Mouse (Mus musculus) left cerebral cortex, postnatal 4 days (tissue): Measurements from ENCODE around the gene Gfer. TPM values are rescaled to one million over a fixed set of nuclear protein-coding genes. Genes with fewer than 3 reads are reported as not detected.
"Not testable (repeated sequence)": the region's sequence is repeated elsewhere in the genome, so short reads cannot be mapped to it uniquely, and the experiment has no call there.

ENCODE experiments used
- DNase-seq: peaks from one replicate; pipeline ENCODE4 v3.0.0-alpha.2; 2022
- intact Hi-C: fragments of 180-260 bp; cut with DNase I; formaldehyde crosslinking; loops from one replicate; pipeline ENCODE4 v1.15.1; 2025
- total RNA-seq, 2 experiments: library from RNA; stranded (reverse); gene quantifications; 2 replicates each; pipeline ENCODE4 v1.2.3; 2021

The Gfer gene
- total RNA-seq, 2 experiments from 2014 or later = 21.0 to 22.7 TPM

DNA sequence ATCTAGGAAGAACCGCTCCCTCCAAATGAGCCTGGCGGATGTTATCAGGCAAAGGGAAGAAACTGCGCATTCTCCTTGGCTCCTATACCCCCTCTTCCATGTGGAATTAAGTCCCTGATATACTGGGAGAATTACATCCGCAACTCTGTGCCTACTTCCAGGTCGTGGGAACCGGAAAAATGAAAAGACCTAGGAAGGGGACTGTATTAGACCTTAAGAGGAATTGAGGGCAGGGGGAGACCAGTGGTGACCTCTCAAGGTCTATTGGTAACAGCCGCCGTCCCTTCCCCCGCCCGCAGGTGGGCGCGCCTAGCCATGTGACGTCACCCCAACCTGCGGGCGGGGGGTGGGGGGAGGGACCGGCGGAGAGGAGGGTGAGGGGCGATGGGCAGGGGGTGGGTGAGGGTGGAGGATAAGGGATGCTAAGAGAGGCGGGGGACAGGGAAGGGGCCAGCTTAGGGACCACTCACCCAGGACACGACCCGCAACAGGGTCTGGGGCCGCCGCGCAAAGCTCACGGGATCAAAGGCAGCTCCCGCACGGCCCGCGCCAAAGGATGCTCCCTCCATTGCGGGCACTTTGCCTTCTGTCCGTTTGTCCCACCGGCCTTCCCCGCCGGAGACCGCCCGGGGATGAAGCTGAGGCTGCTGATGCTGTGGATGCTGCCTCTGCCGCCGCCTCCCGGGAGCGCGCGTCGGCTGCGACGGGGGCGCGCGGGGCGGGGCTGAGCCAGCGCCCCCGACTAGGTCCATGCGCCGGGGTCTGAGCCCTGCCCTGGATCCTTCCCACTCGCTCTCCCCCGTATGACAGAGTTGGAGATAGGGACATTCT is 6.5 kb downstream of the Gfer start, which contains the start of gene Syngr3:
Gene Syngr3, minus strand, starts transcription at position 705 of the 831 bp plus-strand sequence.
- DNase-seq = peak; percentile 65
- intact Hi-C loops = no loop called here

DNA sequence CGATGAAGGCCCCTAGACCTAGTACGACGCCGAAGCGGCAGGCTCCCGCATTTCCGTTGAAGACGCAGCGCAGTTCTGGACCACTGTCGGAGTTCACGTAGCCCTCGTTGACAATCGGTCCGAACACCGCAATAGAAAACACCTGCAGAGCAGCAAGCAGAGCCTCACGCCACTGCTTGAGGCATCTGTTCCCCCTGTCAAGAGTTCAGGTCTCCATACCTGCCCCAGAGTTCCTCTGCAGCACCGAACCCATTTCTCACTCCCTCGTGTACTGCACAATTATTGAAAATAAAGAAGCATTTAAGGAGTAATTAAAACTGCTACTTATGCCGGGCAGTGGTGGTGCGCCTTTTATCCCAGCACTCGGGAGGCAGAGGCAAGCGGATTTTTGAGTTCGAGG is 8.4 kb downstream of the Gfer start:
- intact Hi-C loops = no loop called here
- DNase-seq = no peak

DNA sequence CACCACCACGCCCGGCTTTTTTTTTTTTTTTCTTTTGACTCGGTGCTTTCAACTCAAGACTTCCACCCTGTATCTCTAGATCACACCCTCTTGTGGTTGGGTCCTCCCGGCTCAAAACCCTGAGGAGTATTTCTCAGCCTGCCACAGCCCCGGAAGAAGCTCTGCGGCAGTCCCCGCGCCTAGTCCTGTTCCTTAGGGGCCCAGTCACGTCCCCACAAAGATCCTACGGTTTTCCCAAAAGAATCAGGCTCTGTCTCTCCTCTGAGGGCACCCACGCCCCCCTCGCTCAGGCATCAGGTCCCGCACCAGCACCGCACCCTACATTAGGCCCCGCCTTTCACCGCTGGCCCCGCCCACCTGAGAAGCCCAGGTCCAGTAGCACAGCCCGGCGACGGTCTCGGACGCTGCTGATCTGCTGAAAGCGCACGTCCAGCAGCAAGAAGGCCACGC is 8.8 kb downstream of the Gfer start:
- DNase-seq = no peak
- intact Hi-C loops = no loop called here

DNA sequence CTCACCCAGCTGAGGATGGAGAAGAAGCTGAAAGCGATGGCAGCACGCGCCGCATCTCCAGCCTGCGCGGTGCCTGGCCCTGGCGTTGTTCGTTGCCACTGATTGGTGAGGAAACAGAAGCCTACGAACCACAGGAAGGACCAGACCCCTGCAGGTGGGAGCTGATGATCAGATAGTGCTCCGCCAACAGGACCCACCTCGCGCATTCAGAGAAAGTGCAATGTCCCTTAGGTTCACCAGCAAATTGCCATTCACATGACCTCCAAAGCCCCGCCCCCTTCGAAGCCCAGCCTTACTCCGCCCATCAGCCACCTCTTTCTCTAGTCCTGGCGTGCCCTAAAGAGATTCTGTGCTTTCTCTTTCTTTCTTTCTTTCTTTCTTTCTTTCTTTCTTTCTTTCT is 9.4 kb downstream of the Gfer start:
- intact Hi-C loops = no loop called here

DNA sequence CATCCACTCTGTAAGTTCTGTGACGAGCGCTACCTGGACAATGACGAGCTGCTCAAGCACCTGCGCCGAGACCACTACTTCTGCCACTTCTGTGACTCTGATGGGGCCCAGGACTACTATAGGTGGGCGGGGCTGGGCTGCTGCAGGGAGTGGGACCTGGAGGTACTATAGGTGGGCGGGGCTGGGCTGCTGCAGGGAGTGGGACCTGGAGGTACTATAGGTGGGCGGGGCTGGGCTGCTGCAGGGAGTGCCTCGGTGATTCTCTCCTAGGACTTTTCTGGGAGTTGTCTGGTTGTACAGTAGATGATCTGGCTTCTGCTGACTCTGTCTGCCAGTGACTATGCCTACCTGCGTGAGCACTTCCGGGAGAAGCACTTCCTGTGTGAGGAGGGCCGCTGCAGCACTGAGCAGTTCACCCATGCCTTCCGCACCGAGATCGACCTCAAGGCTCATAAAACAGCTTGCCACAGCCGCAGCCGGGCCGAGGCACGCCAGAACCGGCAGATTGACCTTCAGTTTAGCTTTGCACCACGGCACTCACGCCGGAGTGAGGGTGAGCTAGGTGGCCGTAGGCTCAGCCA is 18.4 kb downstream of the Gfer start:
- intact Hi-C loops = no loop called here
- DNase-seq = no peak

More for the DNA sequence above, 9.4 kb downstream of the Gfer start:
- no peak for DNase-seq

DNA sequence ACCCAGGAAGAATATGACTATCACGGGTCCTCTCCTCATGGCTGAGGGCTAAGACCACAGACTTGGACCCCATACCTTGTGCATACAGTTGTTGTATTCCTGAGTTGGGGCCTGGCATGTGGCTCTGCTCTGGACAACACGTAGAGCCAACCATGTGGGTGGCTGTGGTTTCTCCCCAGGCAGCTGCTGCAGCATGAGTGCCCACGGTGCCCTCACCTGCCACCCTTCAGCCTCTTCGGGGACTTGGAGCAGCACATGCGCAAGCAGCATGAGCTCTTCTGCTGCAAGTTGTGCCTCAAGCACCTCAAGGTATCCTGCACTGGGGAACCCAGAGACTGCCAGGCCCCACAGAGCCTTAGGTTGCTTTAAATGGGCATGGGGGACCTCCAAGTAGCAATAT is 19.1 kb downstream of the Gfer start:
- DNase-seq = no peak
- intact Hi-C loops = no loop called here

DNA sequence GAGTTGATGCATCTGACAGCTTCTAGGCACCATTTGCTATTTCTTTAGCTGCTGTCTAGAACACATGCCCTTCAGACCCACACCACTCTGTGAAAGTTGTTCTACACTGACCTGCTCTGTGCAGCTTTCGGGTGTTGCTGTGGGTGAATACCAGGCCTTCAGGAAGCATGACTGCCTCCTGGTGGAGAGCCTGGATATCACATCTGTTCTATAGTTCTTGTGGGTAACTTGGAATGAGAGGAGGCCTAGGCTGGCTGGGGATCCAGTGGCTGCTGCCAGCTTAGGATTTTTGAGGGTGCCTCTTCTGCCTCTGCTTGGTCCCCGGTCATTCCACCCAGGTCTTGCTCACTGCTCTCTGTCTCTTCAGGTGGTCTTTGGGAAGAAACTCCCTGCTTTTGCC is 19.8 kb downstream of the Gfer start:
- peak; percentile 77 for DNase-seq
- intact Hi-C loops = no loop called here

DNA sequence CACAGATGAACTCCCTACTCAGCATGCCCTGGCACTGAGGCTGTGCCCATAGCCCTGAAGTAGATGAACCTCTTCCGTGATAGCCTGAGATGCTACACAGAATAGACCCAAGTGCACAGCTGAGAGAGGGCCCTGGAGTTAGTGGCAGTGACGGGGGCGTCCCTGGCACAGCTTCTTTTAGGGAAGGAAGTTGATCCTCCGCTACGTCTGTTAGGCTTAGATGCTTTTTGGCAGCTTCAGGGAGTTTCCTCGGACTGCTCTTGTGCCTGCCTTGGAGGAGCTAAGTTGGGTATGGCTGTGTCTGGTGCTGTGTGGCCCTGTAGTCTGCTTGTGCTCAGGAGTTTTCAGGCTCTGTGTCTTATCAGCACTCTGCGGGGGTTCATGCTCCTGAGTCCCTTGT is 21.7 kb downstream of the Gfer start:
- no peak for DNase-seq

DNA sequence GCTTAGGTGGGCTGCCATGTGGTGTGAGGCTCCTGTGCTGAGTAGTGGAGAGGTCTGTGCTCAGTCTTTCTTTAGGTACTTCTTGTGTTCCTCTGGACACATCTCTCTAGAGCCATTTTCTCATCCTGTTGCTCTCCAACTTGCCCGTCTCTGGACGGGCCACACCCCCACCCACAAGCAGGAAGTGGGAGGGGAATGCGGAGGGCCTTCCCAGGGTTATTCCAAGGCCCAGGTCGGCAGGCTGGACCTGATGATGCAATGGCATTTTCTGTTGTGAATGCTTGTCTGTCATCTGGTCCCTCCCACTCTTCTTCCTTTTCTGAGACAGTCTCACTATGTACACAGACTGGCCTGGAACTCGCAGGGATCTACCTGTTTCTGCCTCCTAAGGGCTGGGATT is 23.8 kb downstream of the Gfer start:
- intact Hi-C loops = no loop called here
- DNase-seq = no peak

More for the DNA sequence above, 21.7 kb downstream of the Gfer start:
- intact Hi-C loops = no loop called here

DNA sequence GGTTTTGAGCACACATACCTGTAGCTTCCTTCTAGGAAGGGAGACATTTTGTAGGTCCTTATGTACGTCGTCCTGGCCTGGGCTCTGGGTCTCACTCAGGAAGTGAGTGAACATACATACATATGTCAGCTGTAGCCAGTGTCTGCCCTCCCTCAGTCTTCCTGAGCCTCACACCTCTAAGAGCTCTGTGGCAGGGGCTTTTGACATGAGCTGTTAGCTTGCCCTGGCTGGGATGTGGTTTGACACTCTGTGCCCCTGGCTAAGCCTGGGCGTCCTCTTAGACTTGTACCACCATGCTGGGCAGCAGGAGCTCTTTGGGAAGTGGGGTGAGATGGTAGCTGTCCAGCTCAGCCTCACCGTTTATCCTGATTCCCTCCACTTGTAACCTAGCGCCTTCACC is 24.6 kb downstream of the Gfer start:
- no peak for DNase-seq
- intact Hi-C loops = no loop called here

DNA sequence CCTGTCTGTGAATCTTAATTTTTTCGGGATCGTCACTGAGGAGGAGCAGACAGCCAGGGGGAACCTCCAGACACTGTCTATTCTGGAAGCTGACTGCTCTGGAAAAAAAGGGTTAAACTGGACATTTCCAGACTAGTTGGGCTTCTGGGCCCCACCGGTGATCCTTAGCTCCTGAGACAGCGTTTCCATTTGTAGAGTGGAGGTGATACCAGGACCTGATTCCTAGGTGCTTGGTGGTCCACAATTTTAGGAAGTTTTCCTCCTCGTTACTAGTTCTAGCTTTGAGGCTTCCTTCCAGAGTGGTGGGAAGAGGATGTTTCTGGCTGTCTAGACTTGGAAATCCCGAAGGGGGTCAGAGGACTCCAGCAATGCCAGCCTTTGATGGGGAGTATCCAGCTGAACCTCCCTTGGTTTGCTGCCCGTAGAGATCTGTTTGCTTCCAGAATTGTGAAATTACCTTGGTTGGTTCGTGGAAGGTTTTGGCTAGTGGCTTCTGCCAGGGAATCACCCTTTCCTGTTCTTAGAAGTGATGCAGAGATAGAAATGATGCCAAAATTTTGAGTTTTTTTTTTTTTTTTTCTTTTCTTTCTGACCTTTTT is 25.6 kb downstream of the Gfer start:
- intact Hi-C loops = no loop called here
- DNase-seq = no peak

DNA sequence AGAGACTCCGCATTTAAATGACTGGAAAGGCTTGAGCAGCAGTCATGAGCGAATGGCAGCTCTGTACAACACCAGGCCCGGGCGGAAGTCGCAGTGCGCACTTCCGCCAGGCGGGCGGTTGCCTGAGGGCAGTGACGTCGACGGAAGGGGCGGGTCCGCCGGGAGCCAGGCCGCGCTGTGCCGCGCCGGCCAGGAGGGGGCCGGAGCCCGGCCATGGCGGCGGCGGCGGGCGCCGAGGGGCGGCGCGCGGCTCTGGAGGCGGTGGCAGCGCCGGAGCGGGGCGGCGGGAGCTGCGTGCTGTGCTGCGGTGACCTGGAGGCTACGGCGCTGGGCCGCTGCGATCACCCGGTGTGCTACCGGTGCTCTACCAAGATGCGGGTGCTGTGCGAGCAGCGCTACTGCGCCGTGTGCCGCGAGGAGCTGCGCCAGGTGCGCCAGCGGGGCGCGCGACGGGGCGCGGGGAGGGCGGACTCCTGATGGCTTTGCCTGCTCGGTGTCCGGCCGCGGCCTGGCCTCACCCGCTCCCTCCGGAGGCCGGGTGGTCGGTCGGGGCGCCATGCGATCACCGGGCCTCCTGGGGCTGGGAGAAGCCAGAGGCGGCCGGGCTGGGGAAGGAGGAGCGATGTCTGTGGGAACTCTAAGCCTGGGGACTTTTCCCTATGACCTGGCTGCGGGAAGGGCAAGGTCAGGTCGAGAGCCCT is 26.3 kb downstream of the Gfer start, which contains the start of gene Zfp598:
Gene Zfp598, plus strand, starts transcription at position 143 of the 701 bp plus-strand sequence.
- DNase-seq = peak; percentile 94

DNA sequence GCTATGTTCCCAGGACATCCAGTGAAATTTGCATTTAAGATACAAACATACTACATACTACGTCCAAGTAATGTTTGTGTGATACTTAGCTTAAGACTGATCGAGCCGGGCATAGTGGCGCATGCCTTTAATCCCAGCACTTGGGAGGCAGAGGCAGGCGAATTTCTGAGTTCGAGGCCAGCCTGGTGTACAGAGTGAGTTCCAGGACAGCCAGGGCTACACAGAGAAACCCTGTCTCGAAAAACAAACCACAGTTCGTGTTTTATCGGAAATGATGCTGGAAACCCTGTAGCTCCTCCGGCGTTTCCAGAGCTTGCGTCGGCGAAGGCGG is 26.8 kb downstream of the Gfer start:
- DNase-seq, intact Hi-C loops: not testable (repeated sequence)

More for the DNA sequence above, 26.3 kb downstream of the Gfer start, which contains the start of gene Zfp598:
- intact Hi-C loops = no loop called here

DNA sequence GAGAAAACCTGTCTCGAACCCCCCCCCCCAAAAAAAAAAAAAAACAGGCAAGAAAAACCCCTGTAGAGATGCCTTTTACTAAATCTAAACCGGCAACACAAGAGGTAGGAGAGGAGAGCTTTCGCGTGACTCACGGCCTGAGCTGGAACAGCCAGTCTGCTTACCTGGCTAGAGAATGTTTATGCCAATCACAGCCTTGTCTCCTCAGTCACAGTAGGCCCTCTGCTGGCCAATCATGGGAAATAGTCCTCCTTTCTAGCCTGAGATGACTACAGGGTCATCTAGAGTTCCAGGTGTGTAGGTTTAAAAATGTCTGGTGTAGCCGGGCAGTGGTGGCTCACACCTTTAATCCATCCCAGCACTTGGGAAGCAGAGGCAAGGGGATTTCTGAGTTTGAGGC is 28.5 kb downstream of the Gfer start:
- DNase-seq = peak; percentile 55
- intact Hi-C loops = no loop called here

DNA sequence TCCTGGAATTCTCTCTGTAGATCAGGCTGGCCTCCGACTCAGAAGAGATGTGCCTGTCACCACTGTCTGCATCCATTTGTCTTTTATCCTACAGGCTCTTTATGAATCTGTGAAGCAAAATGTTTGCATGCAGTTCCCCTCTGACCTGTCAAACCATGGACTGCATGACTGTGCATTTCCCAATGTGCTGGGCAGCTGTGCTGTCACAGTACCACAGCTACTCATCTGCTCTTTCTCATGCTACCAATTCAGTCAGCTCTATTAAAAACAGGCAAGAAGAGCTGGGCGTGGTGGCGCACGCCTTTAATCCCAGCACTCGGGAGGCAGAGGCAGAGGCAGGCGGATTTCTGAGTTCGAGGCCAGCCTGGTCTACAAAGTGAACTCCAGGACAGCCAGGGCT is 28.9 kb downstream of the Gfer start:
- intact Hi-C loops, DNase-seq: not testable (repeated sequence)

DNA sequence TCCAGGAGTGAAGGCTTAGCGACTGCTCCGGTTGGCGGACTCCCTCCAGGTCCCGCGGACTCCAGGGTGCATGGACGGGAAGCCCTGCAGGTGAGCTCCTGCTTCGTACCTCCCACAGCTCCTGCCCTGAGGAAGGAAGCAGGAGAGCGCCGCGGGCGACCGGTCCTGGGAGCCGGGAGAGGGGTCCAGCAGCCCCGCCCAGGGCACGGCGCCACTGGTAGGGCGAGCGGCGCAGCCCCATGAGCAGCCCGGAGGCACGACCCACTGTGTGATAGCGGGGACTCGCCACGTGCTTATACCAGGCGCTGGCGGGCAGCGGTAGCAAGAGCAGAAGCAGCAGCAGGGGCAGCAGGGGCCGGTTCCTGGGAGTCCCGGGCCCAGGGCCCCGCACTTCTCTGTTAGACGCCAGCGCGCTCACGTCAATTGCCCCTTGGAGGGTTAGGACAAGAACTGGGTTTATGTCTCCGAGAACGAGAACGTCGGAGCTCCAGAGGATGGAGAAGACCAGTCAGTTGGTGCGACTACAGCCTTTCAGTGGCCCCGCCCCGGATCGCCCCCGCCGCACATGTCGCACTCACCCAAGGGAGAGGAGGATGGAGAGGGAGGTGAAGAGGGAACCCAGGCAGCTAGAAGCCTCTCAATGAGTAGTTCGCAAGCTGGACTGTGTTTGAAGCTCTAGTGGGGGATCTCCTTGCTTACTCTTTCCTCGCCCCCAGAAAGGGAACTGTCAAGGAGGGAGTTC is 37.8 kb downstream of the Gfer start, which contains the start of gene Npw:
Gene Npw, minus strand, starts transcription at position 441 of the 742 bp plus-strand sequence.
- DNase-seq = no peak
- intact Hi-C loops = no loop called here

DNA sequence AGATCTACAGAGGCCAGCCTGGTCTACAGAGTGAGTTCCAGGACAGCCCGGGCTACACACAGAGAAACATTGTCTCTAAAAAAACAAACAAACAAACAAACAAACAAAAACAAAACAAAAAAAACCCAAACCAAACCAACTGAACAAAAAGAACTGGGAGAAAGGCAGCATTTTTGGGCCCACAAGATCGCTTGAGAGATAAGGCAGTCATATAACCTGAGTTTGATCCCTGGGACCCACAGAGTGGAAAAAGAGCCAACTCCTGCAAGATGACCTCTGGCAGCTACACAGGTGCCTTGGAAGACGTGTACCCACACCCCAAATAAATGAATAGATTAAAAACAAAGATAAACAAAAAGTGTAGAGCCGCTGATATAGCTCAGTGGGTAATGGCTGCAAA is 41.0 kb downstream of the Gfer start:
- intact Hi-C loops = no loop called here
- no peak for DNase-seq

DNA sequence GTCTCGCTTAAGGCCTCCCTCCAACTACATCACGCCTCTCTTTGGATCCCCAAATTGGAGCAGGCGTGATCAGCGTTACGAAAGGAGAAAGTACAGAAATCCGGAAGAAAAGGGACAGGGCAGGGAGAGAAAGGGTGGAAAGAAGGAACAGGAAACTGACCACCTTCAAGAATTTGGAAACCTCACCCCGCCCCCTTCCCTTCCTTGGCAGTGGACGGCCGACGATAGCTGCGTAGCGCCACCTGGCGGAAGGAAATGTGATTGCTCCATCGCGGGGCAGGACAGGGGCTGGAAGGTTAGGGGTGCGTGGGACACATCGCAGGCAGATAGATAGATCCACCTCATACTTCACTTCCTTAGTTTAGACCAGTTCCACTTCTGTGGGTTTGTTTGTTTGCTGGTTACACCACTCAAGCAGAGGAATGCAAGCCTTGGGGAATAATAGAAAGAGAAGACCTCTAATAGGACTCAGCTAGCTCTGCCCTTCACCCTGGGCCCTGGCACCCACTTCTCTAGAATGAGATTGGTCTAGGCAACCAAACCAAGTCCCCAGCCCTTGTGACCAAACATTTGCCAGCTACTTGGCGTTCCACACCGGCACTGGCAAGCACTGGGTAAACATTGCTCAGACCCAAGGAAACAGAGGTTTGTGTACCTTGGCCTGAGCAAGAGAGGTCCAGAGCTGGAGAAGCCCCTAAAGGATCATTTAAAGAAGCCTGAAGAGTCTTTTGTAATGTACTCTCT is 41.8 kb downstream of the Gfer start:
- intact Hi-C loops = no loop called here
- peak; percentile 78 for DNase-seq

DNA sequence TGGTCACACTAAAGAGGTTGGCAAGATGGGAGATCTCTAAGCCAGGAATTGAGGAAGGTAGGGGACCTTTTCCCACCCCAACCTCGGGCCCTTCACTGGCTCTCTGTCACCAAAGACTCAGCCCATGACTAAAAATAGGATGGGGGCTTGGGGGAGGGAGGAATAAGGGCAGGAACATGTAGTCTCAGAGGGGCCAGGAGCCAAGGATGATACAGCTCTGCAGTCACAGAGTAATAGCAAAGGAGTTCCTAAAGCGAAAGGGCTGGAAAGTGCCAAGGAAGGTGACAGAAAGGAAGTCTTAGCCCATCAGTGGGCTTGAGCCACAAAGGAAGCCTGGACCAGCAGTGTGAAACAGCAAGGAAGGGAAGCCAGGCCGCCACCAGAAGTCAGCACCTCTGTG is 44.1 kb downstream of the Gfer start:
- no peak for DNase-seq
- intact Hi-C loops = no loop called here

DNA sequence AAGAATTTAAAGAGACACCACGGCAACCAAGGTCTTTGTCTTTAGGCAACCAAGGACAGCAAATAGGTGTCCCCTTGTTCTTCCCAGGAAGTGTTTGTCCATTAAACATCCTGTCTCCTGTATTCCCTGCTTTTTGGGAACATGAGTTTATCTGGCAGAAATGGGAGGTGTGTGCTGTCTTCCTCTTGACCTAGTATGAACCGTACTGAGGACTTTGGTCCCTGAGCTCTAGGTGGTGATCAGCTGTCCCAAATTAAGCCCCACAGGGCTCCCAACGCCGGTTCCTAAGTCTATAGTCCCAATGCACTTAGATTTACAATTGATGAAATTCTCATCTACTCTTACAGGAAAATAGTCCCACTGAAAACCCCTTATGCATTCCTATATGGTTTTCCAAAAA is 45.2 kb downstream of the Gfer start:
- no peak for DNase-seq
- intact Hi-C loops = no loop called here
